Mouse (Mus musculus) limb, embryonic 10.5 days (tissue): ENCODE data around the gene Sash3. TPM values are rescaled to one million over a fixed set of nuclear protein-coding genes. Genes with fewer than 3 reads are reported as not detected.
A peak's percentile ranks its signal among the peaks of the same experiment; 100 is the strongest.

Experiments
- DNase-seq: peaks from one replicate; pipeline ENCODE4 v3.0.0-alpha.2; 2017; ENCODE audit warnings: low spot score
- H3K27ac ChIP-seq: fragments of 300-500 bp; sonication (generic); 2 replicates; pipeline ENCODE4 v1.5.1; 2016; ENCODE audit warnings: mild to moderate bottlenecking
- H3K27me3 ChIP-seq: fragments of 300-500 bp; sonication (generic); 2 replicates; pipeline ENCODE4 v1.6.1; 2016; ENCODE audit warnings: low read depth, mild to moderate bottlenecking; ENCODE audit not compliant: poor library complexity, severe bottlenecking
- H3K36me3 ChIP-seq: fragments of 300-500 bp; sonication (generic); 2 replicates; pipeline ENCODE4 v1.6.1; 2016; ENCODE audit warnings: mild to moderate bottlenecking, moderate library complexity
- H3K4me1 ChIP-seq: fragments of 300-500 bp; sonication (generic); 2 replicates; pipeline ENCODE4 v1.6.1; 2016
- H3K4me3 ChIP-seq: fragments of 300-500 bp; sonication (generic); 2 replicates; pipeline ENCODE4 v1.5.1; 2016; ENCODE audit warnings: mild to moderate bottlenecking, moderate library complexity
- H3K9me3 ChIP-seq: fragments of 300-500 bp; sonication (generic); replicated peaks from 2 replicates; pipeline ENCODE4 v1.6.1; 2016; ENCODE audit warnings: mild to moderate bottlenecking
- WGBS: fragments of 180-500 bp; shearing (Covaris S2); methylation state at CpG from one replicate; pipeline ENCODE4 v1.1.7; 2016; 5-methylcytosine and 5-hydroxymethylcytosine counted together
- polyA plus RNA-seq: library from polyadenylated mRNA; unstranded; fragments of >200 nt; fragmentation: Nextera tagmentation; extraction: Ambion mirVana; gene quantifications from 2 replicates; pipeline ENCODE4 v1.2.1, GENCODE M21; 2016

Gene Sash3
- polyA plus RNA-seq, result 0.75 and 0.87 TPM in 2 replicates

DNA sequence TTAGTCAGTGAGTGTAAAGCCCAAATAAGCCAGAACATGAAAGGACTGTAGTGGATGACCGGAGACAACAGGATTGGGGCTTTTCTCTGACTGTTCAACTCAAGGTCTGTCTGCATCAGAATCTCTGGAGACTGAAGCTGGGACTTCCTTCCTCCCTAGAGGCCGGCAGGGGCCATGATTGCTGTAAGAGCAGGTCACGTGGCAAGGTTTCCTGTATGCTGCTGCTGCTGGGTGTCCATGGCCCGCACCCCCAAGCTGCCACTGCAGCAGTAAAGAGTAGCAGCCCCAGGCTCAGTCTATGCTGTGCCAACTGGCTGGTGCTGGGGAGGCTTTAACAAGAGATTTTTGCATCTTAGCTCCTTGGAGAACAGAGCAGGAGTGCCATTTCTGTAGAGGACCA, at the start of gene Sash3:
Gene Sash3, plus strand, starts transcription at position 175 of the 400 bp plus-strand sequence.
- peaks cover 4% of the 10 kb centered on the region for H3K4me1 ChIP-seq
- no peaks in the 10 kb centered on the region for H3K36me3 ChIP-seq
- 85% methylated on average over 4 of the region's 4 CpGs for WGBS
- H3K27ac ChIP-seq, result no peak within 1 kb of the TSS
- H3K4me3 ChIP-seq, result no peak within 1 kb of the TSS
- no peaks in the 10 kb centered on the region for H3K9me3 ChIP-seq
- no peak for DNase-seq
- peaks cover 5% of the 10 kb centered on the region; the same call in 1 of the 2 replicates for H3K27me3 ChIP-seq

DNA sequence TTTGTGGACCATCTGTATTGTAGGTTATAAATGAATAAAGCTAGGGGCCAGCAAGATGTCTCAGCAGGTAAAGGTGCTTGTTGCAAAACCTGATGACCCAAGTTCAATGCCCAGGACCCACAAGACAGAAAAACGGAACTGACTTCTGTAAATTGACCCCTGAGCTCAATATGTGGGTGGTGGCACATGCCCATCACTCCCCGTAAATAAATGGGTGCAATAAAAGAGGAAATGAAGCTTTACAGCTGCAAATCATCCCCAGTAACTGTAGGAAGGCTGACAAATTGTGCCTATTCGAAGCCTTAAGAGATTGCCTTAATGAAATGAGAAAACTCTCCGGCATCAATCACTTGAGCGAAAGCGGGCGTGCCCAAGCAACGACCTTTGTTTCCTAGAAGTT, 49.7 kb upstream of the Sash3 start:
- H3K9me3 ChIP-seq, result no peaks in the 10 kb centered on the region
- WGBS, result 47% methylated on average over 8 of the region's 8 CpGs
- no peaks in the 10 kb centered on the region for H3K4me1 ChIP-seq
- peaks cover 43% of the 10 kb centered on the region for H3K27me3 ChIP-seq
- H3K36me3 ChIP-seq, result no peaks in the 10 kb centered on the region
- H3K27ac ChIP-seq, result no peak overlapping the region
- no peak overlapping the region for H3K4me3 ChIP-seq
- DNase-seq, result no peak

DNA sequence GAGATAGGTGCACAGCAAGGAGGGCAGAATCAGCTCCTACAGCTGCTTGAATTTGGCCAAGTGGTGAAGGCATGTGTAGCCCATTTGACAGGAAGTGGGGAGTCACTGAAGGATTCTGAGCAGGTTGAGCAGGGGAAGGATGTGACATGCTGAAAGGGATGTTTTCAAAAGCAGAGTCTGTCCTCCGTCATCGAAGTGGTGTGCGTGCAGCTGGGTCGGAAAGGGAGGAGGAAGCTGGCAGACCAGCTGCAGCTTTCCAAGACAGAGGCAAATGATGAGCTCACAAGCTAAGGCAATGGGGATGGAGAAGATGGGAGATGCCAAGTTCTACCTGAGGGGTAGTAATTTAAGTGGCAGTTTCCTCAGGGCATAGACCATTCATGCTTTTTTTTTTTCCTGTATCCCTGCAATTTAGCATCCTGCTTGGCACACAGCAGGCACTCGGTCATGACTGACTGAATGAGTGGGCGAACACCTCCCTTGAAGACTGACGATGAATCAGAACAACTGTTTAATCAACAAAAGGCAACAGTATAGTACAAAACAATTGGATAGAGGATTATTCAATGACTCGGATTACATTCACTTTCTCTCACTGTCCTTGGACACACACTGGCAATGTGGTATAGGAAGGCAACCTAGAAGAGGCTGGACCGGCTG, 47.6 kb upstream of the Sash3 start:
- no peak overlapping the region for H3K4me3 ChIP-seq
- H3K27ac ChIP-seq, result no peak overlapping the region
- no peak for DNase-seq
- H3K27me3 ChIP-seq, result peaks cover 45% of the 10 kb centered on the region
- no peaks in the 10 kb centered on the region for H3K9me3 ChIP-seq
- no peaks in the 10 kb centered on the region for H3K4me1 ChIP-seq
- no peaks in the 10 kb centered on the region for H3K36me3 ChIP-seq
- WGBS, result 81% methylated on average over 9 of the region's 9 CpGs

DNA sequence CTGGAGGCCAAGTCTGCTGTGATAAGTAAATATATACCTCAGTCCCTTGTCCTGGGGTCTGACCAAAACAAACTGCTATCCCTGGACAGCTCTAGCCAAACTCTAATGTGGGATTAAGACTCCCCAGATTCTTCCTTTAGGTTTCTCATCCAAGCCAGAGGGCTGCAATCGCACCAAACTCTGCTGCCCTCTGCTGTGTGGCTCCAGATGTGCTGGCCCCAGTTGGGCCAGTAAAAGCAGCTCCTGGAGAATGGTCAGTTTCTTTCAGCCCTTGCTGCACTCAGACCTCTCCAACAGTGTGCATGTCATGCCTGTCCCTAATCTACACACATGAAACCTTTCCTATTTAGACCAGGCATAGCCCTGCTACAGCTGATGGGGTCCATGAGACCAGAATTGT, 46.4 kb upstream of the Sash3 start:
- H3K4me3 ChIP-seq, result no peak overlapping the region
- no peaks in the 10 kb centered on the region for H3K9me3 ChIP-seq
- peaks cover 49% of the 10 kb centered on the region for H3K27me3 ChIP-seq
- WGBS, result 9% methylated on average over 1 of the region's 1 CpGs
- no peak for DNase-seq
- no peak overlapping the region for H3K27ac ChIP-seq
- H3K4me1 ChIP-seq, result no peaks in the 10 kb centered on the region
- no peaks in the 10 kb centered on the region for H3K36me3 ChIP-seq

DNA sequence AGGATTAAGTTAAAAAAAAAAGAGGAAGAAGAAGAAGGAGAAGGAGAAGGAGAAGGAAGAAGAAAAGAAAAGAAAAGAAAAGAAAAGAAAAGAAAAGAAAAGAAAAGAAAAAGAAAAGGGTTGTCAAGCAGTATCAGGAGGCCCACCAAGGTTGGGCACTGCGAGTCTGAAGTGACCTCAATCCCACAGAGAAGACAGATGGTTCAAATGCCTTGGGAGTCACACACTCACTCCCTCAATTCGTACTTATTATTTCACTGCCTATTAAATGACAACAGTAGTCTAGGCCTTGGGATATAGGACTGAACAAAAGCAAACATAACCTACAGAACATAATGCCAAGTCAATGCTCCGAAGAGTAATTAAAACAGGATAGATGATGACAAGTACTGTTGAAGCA, 43.0 kb upstream of the Sash3 start:
- WGBS, result 94% methylated on average over 3 of the region's 3 CpGs
- H3K9me3 ChIP-seq, result no peaks in the 10 kb centered on the region
- peaks cover 34% of the 10 kb centered on the region for H3K27me3 ChIP-seq
- DNase-seq, result no peak
- no peak overlapping the region for H3K4me3 ChIP-seq
- peaks cover 4% of the 10 kb centered on the region for H3K4me1 ChIP-seq
- H3K27ac ChIP-seq, result no peak overlapping the region
- no peaks in the 10 kb centered on the region for H3K36me3 ChIP-seq

DNA sequence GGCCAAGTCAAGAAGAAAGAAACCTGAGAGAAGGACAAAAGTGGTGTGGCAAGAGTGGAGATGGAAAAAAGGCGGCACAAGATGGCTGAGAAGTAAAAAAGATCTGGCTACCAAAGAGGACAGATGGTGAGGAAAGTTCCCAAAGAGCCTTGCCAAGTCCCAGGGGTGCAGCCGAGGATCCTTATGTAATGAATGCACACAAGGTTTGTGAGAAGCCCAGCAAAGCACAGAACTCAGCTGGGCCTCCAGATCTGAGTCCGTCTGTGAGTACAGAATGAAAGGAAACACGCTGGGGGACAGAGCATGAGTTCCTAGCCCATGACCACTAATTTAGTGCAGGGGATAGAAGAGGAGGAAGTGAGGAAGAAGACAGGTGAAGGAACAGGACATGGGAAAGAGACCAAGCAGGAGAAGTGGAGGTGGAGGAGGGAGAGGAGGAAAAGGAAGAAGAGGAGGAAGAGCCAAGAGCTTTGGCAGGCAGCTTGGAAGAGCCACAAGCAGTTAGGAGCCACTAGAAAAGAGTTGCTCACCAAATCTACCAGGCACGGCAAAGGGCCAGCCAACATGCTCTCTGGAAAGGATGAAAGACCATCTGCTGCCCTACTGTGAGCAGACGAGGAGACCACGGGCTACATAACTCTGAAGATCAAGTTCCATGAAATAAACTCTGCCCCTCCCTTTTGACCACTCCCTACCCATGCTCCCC, 41.3 kb upstream of the Sash3 start:
- Histone ChIP-seq H3K36me3 (no peaks in the 10 kb centered on the region), H3K4me1 (peaks cover 14% of the 10 kb centered on the region), H3K27ac (no peak overlapping the region), H3K27me3 (peaks cover 36% of the 10 kb centered on the region), H3K9me3 (no peaks in the 10 kb centered on the region), H3K4me3 (no peak overlapping the region)
- 82% methylated on average over 7 of the region's 7 CpGs for WGBS
- no peak for DNase-seq

DNA sequence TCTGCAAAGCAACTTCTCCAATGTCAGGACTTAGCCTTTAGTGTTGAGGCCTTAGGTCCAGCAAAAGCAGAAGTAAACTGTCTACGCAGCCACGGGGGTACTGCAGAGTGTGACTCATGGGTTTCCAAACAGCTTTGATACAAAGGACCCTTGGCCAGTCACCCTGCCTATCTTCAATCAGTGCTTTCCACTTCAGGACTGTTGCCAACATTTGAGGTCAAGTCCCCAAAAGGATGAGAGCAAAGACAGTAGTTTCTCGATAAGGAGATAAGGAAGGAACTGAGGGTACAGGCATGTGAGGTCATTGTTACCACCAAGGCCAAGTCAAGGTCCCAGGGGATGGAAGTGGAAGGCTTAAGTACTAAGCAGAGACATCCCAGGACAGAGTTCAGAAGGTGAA, 40.0 kb upstream of the Sash3 start:
- no peaks in the 10 kb centered on the region for H3K36me3 ChIP-seq
- peaks cover 14% of the 10 kb centered on the region for H3K4me1 ChIP-seq
- no peaks in the 10 kb centered on the region for H3K9me3 ChIP-seq
- no peak overlapping the region for H3K4me3 ChIP-seq
- no peak for DNase-seq
- WGBS, result 91% methylated on average over 3 of the region's 3 CpGs
- no peak overlapping the region for H3K27ac ChIP-seq
- peaks cover 31% of the 10 kb centered on the region for H3K27me3 ChIP-seq

DNA sequence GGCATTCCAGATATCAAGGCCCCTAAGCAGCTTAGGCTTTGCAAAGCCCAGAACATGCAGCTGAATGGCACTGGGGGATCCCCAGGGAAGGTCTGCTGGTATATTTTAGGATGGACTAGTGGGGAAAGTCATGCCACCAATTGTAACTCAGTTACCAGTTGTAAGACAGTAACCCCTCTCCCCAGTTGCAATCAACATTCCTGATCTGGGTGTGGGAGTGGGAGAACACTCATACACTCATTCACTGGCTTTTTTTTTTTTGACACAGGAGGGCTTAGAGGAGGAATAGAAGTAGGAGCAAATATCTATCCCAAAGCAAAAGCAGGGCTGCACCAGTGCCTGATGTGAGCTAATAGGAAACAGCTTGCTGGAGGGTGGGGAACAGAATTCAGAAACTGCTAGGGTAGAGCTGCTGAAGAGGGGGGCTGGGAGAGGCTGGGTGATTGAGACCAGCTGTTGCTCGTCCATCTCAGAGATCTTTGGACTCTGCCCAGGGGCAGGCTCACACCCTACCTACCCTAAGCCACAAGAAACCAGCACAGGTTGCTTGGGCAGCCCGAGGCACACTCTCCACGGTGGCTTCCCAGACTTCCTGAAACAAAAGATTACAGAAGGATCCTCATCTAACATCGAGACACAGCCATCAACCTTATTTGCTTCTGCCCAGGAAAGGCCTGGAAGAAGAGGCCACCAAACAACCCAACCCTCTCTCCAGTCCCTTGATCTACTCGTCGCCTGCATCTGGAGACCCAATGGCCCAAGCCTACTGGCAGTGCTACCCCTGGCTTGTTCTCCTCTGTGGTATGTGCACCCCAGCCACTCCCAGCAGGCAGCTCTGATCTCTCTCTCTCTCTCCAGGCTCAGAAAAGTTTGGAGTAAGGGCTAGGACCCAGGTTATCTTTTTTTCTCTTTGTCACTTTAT, 37.6 kb upstream of the Sash3 start, which contains the start of gene Xpnpep2:
Gene Xpnpep2, plus strand, starts transcription at position 332 of the 922 bp plus-strand sequence.
- no peaks in the 10 kb centered on the region for H3K36me3 ChIP-seq
- peak within 1 kb of the TSS; percentile 72 for H3K27ac ChIP-seq
- peaks cover 14% of the 10 kb centered on the region for H3K4me1 ChIP-seq
- 43% methylated on average over 6 of the region's 6 CpGs for WGBS
- no peaks in the 10 kb centered on the region for H3K9me3 ChIP-seq
- H3K27me3 ChIP-seq, result peaks cover 34% of the 10 kb centered on the region
- DNase-seq, result peak; percentile 60
- no peak within 1 kb of the TSS for H3K4me3 ChIP-seq

DNA sequence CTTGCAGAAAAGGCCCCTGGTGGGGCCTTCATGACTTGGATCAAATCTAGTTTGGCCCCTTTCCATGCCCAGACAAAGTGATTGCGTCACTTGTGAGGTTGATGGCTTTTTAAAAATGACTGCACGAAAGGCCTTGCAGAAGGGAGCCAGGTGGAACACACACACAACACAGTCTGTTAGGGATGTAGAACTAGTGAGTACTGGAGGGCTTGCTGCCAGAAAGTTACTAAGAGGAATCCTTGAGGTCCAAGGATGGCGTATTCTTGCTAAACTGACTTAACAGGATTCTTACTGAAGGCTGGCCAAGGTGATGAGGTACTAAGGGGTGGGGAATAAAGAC, 37.0 kb upstream of the Sash3 start:
- Histone ChIP-seq H3K4me1 (peaks cover 14% of the 10 kb centered on the region), H3K4me3 (no peak overlapping the region), H3K27me3 (peaks cover 35% of the 10 kb centered on the region), H3K36me3 (no peaks in the 10 kb centered on the region), H3K9me3 (no peaks in the 10 kb centered on the region), H3K27ac (peak overlapping the region; percentile 68)
- no peak for DNase-seq
- WGBS, result 94% methylated on average over 3 of the region's 3 CpGs

DNA sequence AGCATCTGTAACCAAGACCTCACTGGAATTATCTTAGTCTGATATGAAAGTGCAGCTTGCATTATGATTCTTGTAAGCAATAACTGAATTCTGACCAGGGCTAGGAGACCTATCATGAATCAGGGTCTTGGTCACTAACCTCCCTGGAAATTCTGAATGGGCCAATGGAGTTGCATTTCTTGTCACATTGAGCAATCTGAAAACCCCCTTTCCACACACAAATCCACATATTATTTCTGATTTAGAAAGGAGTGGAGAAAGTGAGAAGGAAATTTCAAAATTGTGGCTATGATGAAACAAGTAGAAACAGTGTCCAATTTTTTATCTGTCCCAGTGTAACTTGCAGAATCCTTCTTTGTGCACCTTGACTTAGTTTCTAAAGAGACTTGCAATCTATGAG, 26.9 kb upstream of the Sash3 start:
- no peak overlapping the region for H3K4me3 ChIP-seq
- no peaks in the 10 kb centered on the region for H3K36me3 ChIP-seq
- H3K4me1 ChIP-seq, result no peaks in the 10 kb centered on the region
- H3K27me3 ChIP-seq, result peaks cover 39% of the 10 kb centered on the region
- DNase-seq, result no peak
- H3K9me3 ChIP-seq, result no peaks in the 10 kb centered on the region
- H3K27ac ChIP-seq, result no peak overlapping the region

DNA sequence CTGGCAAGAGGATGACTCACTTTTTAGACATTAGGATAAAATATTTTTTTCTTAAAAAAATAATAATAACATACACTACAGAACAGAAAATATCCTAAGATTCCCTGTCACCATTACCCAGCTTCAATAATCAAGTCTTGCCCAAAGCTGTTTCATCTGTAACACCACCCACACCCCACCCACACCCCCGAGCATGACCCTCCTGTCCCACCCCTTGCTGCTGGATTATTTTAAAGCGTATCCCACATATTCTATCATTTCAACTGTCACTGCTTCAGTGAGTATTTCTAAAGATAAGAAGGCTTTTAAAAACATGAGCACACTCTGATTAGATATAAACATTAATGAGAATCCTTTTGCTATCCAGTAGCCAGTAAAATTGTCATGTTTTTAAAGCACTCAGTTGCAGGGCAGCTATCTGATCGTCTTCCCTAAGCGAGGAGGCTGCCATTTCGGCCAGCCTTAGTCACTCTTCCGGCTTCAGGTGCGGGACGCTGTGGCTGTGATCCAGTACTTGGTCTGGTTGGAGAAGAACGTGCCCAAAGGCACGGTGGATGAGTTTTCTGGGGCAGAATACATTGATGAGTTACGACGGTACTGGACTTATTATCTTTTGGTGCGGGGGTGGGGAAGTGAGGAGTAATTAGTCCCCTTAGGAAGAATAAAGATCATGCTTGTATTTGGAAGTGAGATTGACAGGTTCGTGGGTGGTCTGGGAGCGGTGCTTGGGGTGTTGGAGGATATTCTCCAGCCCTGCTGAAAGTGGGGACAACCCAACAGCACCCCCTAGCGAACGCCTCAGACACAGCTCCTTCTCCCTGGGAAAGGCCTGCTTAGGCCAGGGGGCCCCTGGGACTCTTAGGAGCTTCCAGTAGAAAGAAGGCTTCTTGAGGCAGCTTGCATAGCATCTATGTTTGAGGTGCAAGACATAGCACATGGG, 21.8 kb upstream of the Sash3 start:
- H3K27me3 ChIP-seq, result peaks cover 32% of the 10 kb centered on the region; the same call in 1 of the 2 replicates
- no peak overlapping the region for H3K4me3 ChIP-seq
- peak; percentile 67 for DNase-seq
- H3K27ac ChIP-seq, result no peak overlapping the region
- H3K9me3 ChIP-seq, result no peaks in the 10 kb centered on the region
- H3K4me1 ChIP-seq, result 0 out of 2 replicates have a peak, but pooled peaks cover 2% of the 10 kb centered on the region
- H3K36me3 ChIP-seq, result no peaks in the 10 kb centered on the region
- WGBS, result 24% methylated on average over 17 of the region's 17 CpGs

DNA sequence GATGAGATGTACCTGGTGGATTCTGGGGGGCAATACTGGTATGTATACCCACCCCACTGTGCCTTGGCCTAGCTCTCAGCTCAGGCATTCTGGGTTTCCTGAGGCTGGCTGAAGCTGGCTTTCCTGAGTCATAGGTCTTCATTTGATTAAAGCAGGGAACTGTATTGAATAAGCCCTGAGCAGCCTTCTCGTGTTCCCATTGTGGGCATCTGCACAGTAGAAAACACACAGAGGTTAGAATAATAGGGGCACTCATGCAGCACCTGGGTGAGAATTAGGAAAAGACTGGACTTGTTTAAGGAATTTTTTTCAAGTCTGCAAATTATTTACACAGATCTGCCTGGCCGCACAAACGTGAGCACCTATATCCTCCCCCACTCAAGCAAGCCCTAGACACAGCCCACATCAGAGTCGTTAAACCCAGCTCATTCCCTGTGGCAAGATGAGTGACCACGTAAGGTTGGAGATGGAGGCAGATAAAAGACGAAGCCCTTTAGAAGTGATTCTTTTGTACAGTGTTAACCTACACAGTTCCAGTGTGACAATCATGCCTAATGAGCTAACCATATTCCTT, 19.2 kb upstream of the Sash3 start:
- Histone ChIP-seq H3K27ac (no peak overlapping the region), H3K27me3 (peaks cover 28% of the 10 kb centered on the region; the same call in 1 of the 2 replicates), H3K4me3 (no peak overlapping the region), H3K9me3 (no peaks in the 10 kb centered on the region), H3K4me1 (0 out of 2 replicates have a peak, but pooled peaks cover 2% of the 10 kb centered on the region), H3K36me3 (no peaks in the 10 kb centered on the region)
- WGBS, result 85% methylated on average over 6 of the region's 6 CpGs
- DNase-seq, result no peak
